Mouse (Mus musculus): ENCODE results near the gene Ablim2.

Ablim2 gene

DNA sequence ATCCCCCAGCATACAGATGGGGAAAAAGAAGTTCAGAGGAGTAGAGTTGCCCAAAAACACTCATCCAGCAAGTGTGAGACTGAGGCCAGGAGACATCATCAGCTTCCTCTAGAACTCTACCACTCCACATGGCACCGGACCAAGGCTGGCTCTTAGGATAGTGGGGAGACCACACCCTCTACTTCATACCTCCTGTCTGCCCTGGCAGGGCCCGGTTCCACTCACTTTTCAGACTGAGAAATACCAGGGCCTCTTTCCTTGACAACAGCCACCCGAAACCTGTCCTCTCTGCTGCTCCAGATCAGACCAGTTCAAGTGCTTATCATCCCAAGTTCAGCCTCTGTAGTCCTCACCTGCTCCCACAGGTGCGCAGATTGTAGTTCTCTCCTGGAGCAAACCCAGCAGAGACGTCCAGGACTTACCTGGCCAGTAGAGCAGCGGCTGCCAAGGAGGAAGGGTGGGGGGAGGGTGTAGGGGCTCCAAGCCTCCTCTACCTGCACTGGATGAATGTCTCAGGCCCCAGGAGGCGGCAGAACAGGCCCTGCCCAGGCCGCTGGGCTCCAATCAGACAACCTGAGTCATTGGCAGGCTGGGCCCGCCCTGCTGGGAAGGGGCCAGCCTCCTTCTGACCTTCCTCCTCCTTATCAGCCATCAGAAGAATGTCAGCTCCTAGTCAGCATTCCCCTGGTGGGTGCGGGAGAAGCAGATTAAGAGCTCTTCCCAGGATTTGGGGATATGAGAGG lies 18.0 kb upstream of the Ablim2 start, which contains the start of gene Sh3tc1:
Gene Sh3tc1 (minus strand): TSS at position 452 of the 743 bp plus-strand sequence.
- DNase-seq (ENCODE audit: low read depth, low spot score), result peak; percentile 72

DNA sequence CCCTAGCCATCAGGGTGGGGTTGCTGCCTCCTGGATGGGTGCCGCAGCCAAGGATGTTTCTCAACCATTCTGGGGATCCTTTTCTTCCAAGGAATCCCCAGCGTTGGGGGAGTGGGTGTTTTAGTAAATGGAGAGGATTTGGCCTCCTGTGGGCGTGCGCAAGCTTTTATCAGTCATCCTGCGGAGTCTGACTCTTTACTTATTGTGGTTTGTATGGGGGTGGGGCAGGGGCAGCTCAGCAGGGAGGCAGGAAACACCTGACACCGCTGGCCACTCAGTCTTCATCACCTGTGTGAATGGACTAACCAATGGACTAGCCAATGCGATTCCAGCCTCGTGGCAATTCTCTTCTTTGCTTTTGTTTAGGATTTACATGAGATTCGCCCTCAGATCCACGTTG lies 17.0 kb upstream of the Ablim2 start:
- no peak for DNase-seq (ENCODE audit: low read depth, low spot score)

DNA sequence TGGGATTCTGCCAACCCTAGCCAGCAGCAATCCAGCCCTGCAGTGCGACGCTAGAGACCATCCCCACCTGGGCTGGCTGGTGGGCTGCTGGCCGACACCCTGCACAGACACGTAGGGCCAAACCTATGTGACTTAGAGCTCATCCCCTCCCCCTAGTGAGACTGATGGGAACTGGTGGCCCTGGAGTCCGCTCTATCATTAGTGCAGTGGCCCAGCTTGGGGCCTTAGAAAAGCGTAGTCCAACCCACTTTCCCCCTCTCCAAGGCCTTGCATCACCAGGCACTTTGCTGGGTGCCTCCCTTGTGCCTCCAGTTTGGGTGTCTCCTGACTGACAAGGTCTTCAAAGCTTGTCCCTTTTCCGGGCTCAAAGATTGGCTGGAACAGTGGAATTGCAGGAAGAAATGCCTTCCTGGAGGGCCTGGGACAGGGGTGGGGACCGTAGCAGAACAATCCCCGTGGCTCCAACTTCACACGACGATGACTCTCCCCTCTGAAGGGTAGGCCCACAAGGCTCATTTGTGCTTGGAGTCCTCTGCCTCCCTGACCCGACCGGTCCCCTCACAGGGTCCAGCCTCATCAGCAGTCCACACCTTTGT lies 16.4 kb upstream of the Ablim2 start:
- DNase-seq (ENCODE audit: low read depth, low spot score), result no peak

DNA sequence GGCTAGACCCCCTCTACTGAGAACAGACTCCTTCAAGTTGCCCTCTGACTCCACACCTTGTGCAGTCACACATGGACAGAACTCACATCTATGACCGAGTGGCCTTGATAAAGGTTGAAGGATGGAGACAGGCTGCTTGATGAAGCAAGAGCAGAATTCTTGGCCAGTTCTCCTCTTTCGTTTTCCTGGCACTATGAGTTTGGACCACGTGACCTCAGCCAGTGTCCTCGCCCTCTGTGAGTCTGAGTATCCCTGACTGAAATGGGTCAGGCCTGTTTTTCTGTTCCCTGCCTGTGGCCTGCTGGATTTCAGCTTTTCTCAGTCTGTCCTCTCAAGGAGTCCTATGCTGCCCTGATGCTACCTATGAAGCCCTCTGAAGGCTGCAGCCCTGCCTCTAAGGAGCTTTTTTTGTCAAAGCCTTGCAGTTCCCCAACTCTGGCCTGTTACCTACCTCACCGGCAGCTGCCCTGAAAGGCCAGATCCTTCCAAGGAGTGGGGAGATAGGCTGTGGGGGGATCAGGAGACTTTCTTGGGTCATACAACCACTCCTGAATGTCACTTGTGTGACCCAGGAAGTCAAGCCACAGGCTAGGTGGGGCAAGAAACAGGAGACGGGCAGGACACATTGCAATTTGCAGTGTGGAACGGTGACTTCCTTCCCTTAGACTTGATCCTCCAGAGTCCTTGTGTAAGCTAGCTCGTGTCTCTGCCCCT lies 14.3 kb upstream of the Ablim2 start:
- DNase-seq (ENCODE audit: low read depth, low spot score), result no peak

DNA sequence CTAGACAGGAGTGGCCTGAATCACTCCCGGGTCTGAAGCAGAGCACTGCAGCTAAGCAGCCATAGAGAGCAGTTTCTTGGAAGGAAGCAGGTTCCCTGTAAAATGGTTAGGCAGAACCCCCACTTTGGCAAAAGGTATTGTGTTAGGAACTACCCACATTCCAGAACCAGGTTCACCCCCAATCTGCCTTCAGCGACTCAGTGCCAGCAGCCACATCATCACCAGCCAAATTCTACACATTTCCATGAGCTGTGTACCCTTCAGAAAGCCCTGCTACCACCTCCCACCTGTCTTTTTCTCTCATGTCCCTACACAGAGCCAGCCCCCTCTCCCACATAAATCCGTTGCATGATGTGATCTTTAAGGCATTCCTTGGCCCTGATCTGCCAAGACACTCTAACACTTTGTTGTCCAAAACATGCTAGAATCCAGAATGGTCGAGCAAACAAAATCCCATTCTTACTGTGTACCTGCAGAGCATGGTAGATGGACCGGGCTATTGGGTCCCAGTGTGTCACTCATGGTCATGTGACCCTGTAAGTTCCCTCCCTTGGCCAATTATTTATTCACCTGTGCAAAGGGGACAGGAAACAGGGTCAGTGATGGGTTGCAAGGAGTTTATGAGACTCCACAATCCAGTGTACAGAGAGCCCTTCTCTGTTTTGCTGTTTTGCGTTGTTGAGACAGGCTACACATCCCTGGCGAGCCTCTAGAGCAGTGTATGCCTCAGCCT lies 13.5 kb upstream of the Ablim2 start:
- DNase-seq (ENCODE audit: low read depth, low spot score), result no peak

DNA sequence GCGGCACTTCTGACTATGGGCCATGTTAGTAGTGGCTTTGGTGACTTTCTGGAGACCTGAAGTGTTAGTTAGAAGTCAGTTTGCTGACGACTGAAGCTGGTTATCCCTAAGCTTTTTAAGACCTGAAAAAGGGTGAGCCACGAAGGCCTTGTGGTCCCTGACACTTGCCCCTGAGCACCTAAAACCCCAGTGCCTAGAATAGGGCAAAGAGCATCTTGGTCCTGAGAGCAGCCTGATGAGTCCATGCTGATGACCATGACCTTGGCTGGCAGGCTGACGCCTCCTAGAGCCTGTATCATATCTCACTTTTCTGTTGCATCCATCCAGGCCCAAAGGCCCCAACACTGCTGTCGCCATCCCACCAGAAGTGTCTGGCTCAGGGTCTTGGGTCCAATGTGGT lies 12.3 kb upstream of the Ablim2 start:
- DNase-seq (ENCODE audit: low read depth, low spot score), result no peak

DNA sequence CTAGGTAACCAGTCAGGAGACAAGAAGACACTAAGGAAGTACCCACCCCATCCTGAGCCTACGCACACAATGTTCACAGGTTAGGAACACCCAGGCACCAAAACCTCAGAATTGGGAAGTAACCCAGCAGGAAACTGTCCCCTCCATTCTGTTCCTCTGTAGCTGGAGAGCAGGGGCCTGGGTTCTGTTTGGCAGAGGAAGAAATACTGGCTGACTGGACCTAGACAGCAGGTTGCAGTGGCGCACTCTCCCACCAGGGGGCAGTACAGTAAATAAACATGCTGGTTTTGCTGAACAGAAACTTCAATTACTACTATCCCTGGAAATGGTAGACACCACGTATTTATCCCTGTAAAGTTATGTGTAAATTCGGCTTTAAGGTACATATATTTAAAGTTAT lies 10.8 kb upstream of the Ablim2 start:
- DNase-seq (ENCODE audit: low read depth, low spot score), result peak; percentile 84

DNA sequence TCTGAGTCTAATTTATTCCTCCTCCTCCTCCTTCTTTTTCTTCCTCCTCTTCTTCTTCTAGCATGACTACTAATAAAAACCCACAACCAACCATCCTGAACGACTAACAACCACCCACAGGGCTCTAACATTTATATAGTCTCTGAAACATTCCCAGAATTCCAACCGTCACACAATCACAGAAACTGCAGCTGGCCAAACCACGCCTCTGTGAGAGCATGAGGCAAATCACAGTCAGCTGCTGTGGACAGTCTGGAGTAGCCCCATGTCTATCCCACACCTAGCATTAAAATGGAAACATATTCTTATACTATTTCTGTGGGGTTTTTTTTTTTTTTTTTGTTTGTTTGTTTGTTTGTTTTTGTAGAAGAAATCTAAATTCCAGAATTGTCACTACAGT lies 8.3 kb upstream of the Ablim2 start:
- DNase-seq (ENCODE audit: low read depth, low spot score), result peak; percentile 72

DNA sequence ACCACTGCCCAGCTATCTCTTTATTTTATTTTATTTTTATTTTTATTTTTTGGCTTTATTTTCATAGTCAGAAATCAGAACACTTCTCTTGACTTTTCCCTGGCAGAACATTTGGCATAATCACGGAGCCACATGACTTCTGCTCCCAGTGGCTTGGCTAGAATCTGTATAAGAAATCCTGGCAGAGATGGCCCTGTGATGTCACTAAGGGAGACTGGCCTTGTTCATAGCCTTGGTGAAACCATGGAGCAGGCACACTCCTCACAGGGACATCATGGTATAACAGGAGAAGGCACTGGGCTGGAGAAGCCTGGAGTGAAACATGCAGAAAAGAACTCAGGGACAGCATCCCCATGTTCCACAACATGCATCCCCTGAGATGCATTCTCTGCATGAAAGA lies 7.7 kb upstream of the Ablim2 start:
- DNase-seq (ENCODE audit: low read depth, low spot score), result no peak

DNA sequence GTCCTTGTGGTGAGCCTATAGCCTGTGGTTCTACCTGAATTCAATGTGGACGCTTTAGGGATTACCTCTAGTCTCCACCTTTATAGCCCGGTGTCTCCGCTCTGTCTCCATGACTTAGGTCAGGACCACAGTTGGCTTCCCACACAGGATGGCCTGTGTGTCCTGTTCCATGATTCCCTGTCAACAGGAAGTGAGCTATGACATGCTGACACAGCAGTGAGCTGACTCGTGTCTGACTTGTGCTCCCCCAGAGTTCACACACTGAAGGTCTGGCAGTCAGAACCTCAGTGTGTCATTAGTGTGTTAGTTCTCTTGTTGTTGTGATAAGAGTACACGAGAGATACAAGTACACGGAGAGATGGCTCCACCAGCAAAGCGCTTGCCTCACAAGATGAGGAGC lies 6.7 kb upstream of the Ablim2 start:
- peak; percentile 61 for DNase-seq (ENCODE audit: low read depth, low spot score)

DNA sequence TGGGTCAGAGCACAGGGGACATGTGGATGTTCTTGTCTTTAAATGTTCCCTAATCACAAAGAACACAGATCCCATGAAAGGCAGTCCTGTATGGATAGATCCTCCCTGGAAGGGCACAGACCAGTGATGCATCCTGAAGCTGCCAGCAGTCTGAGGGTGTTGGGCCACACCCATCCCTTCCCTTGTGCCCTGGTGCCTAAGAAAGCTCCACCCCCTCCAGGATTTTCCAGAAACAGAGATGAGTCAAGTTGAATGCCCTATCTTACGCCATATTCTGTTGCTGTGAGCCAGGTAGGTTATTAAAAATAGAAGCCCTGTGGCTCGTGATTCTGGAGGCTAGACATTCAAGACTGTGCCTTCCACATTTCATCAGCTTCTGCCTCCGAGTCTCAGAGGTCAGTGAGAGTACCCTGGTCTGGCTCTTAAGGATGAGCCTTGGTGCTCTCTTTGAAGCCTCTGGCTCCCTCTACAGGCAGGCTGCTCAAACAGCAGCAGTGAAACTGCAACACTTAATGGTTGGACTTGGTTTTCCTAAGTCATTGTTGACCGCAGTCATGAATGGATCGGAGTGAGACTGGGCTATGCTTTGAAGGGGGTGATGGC lies 2.4 kb upstream of the Ablim2 start:
- DNase-seq (ENCODE audit: low read depth, low spot score), result peak; percentile 95

DNA sequence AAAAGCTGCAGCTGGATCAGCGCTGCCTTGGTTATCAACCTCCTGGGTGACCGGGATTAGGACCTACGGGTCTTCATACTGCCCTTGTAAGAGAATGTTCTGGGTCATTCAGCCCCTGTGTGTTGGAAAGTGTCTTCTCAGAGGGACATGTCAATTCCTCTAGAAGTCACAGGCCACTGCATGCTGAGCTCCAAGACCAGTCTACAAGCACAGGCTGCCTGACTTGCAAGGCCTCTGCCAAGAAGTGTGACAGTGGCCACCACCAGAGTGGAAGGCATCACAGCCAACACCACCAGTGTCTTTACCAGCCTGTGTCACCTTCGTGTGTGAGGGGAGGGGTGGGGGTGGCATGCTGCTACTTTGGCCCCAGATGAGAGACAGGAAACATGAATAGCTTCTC lies 1.7 kb upstream of the Ablim2 start:
- DNase-seq (ENCODE audit: low read depth, low spot score), result no peak

DNA sequence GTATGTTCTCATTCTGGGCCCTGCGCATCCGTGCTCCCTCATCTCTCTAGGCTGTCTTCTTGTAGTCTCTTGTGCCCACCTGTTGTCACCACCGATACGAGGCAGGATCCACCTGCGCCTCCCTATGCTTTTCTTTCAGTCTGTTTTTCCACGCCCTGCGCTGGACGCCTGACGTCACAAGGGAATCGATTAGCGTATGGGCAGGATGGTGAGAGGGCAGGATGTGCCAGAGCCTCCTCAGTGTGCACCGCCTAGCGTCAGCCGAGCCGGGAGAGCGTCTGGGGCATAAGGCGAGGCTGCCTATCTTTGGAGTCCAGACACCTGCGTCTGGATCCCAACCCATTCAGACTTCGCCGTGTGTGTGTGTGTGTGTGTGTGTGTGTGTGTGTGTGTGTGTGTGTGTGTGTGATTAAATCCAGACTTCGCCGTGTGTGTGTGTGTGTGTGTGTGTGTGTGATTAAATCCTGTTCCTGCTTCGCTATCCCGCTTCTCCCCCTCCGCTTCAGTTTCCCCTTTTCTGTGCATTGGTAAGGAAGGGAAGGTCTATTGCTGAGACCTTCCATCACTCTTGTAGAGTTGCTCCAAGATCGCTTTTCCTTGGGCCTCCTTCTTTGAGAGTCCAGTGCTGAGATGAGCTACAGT lies 562 bp upstream of the Ablim2 start:
- DNase-seq (ENCODE audit: low read depth, low spot score), result no peak

DNA sequence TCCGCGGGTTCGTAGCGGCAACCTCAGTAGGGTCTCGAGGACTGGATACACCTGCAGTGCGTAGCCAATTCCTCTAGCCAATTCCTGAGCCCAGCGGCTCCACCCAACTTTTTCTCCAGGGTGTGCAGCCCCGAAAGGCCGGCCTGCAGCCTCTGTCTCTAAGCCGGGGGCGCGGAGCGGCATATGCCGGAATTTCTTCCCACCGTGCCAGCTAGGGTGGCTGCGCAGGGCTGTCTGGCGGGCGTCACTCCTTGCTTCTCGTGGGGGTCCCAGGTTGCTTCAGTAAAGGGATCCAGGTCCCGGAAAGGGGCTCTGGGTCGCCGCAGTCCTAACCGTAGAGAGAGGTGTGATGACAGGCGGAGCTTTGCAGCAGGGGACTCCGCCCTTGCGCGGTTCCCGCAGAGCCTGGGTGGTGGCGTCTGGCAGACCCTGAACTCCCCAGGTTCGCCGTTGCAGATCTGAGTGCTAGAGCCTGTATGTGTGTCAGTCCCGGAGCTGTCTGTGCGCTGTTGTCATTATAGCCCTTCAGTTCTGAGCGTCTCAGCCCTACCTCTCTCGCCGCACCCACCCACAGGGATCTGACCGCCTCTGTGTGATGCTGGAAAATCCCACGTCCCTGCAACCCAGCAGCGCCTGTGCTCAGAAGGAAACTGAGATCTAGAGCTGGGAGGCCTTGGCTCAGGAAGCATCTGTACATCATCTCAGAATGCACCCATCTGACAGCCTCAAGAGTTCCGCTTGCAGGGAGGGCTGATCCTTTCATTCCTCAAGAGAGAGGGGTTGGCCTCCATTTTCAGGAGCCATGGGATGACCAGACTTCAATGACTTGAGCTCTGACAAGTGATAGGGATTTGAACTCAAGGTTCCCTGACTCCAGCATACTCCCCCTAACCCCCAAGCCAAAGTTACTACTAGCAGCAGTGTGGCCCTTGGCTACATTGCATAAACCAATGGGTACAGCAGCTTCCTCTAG lies 687 bp downstream of the Ablim2 start:
- no peak for DNase-seq (ENCODE audit: low read depth, low spot score)

DNA sequence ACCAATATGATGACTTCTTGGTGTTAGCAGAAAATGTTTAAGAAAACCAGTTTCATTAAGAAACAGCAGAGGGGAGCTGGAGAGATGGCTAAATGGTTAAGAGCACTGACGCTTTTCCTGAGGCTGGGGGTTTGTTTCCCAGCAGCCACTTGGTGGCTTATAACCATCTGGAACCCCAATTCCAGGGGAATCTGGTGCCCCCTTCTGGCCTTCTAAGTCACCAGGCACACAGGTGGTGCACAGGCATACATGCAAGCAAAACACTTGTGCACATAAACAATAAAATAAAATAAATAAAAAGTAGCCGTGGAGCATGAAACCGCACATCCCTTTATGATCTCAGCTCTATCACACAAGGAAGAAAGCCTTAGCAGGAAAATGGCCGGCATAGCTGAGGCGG lies 3.6 kb downstream of the Ablim2 start:
- DNase-seq (ENCODE audit: low read depth, low spot score), result no peak

DNA sequence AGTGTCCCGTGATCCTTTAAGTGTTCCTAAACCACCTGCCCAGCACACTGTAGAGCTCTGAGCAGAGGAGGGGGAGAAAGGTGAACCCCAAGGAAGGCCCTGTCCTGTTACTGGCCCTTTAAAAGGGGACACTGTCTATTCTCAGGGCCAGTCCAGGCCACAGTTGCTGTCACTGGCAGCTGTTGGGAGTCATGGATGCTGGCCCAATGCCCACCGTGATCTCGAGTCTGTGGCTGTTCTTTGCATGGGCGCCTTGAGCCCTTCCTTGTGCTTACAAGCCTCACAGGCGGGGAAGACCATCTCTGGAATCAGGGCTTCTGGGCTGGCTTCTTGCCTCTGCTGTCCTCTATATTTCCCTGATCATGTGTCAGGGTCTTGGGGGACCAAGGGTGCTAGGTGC lies 4.7 kb downstream of the Ablim2 start:
- DNase-seq (ENCODE audit: low read depth, low spot score), result no peak

DNA sequence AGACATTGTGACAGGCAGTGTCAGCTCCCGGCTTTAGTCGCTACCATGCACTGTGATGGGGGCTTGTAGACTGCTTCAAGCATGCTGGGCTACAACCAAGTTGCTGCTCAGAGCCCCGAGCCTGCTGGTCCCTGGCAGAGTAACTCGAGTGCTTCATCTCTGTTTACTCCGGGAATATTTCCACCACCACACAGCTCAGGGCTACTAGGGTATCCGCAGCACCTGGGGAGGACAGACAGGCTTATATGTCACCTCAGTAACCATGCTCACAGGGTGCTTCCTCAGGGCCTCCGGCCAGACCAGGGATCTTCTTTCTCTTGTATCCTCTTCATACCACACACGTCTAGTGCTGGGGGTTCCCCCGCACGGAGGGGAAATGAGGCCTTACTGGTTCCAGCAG lies 5.2 kb downstream of the Ablim2 start:
- no peak for DNase-seq (ENCODE audit: low read depth, low spot score)

DNA sequence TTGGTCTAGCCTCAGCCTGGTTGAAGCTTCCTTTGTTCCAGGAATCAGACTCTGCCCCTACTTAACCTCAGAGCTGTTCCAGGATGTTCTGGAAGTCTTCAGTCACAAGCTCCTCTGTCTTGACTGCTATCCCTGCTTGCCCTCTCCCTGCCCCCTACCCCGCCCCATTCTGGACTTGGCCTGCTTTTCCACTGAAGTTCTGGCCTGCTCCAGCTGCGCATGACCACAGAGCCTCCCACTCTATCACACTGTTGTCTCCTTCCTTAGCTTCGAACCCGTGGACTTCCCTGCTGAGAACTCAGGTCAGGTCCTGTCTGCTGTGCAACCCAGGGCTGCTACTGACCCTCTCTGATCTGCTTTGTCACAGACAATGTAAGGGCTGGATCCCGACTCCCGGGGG lies 8.2 kb downstream of the Ablim2 start:
- DNase-seq (ENCODE audit: low read depth, low spot score), result no peak

DNA sequence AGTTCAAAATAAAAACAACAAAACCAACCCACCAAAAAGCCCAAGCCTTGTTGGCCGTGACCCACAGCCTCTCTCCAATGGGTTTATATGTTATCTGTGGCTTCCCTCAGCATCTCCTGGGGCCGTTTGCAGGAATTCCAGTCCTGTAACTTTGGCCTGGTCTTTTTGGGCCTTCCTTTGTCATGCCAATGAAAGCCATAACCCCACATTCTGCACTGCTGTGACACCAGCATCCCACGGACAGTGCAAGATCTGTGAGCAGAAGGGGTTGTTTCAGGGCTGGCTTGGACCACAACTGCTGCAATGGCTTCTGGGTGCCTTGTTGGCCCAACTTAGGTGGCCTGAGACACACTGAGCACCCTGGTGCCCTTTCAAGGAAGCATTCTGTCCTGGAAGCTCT lies 10.8 kb downstream of the Ablim2 start:
- DNase-seq (ENCODE audit: low read depth, low spot score), result no peak

DNA sequence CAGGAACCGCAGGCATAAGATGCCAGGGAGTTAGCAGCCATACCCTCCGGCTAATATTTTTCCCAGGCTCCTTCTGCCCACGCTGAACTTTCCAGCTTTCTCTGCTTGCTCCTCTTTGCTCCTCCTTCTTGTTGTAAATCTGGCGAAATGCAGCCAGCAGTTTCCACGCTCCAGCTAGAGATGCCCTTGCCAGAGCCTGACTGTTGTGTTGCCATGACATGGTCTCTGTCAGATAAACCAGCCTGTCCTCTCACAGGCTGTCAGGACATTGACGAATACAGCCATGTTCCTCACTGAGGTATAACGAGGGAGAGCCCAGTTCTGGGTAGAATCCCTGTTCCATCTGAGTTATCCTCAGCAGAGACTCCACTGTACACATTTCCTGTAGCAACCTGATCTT lies 11.3 kb downstream of the Ablim2 start:
- DNase-seq (ENCODE audit: low read depth, low spot score), result no peak

Measured in 3T3-L1 (cell line).